Mouse (Mus musculus): Measurements from ENCODE around the gene Tmco5.
"Not testable (repeated sequence)": the region's sequence is repeated elsewhere in the genome, so short reads cannot be mapped to it uniquely, and the experiment has no call there.

Gene Tmco5

DNA sequence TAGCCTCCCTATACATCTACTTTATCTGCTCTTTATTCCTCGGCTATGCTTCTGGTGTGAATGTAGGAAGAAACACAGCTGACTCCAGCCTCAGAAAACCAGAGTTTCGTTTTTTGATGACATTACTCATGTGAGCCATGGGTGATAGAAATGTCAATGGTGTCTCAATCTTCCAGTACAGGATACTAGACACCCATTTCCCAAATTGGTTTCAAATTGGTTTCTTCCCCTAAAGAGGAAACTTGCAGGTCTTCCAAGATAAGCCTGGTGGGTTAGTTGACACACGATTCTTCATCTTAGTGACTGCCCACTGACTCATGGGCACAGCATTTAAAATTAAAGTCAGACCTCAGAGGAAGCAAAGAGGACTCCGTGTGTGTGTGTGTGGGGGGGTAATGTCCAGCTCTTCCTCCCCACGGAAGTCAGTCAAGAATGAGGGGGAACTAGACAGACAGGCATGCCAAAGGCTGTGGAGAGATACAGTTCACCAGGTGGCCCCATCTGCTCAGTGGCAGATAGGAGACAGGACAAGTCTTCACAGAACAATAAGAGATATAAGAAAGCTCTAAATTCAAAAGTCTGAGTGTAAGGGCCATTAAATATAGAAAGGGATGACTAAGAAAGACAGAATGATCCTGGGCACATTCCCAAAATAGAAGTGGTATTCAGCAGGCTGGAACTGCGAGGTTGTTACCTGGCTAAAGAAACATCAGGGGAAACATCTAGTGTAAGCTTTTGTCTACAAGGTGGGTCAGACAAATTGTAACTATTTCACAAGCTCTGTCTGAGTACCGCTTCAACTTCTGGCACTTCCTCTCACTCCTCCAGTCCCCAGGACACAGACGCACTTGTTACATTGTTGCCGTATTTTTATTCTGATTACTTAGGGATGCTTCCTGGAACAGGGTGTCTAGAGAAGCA lies 44.3 kb downstream of the Tmco5 start:
- no peak for DNase-seq (ENCODE audit: low read depth, low spot score)

DNA sequence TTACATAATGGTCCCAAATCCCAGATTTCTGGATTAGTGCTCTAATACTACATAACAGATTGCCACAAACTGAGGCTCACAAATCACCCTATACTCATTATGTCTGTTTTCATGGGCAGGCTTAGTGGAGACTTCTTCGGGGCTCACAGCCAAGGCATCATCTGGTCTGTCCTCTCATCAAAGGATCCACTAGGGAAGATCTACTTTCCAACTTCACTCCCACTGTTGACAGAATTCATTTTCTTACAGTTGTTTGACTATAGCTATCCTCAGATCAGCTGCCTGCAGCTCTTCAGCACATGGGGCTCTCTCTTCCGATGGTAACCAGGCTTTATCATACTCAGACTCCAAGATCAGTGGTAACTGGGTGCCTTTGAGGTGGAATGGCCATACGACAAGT lies 45.2 kb downstream of the Tmco5 start:
- no peak for DNase-seq (ENCODE audit: low read depth, low spot score)

DNA sequence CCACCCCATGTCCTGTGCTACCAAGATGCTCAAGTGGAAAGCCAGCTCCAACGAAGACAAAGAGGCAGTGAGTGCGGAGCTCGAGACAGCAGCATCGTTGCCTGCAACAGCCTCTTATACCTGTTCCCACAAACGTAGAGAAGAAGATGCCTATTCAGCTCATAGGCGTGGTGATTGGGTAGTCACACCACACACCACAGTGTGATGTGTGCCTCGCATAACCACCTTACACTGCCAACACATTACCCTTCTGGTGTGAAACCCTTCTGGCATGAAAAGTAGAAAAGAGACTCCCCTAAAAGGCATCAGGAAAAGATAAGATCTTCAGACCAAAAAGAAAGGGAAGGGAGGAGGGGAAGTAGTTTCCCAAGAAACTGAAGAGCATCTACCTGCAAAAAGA lies 45.8 kb downstream of the Tmco5 start:
- DNase-seq (ENCODE audit: low read depth, low spot score): no peak

DNA sequence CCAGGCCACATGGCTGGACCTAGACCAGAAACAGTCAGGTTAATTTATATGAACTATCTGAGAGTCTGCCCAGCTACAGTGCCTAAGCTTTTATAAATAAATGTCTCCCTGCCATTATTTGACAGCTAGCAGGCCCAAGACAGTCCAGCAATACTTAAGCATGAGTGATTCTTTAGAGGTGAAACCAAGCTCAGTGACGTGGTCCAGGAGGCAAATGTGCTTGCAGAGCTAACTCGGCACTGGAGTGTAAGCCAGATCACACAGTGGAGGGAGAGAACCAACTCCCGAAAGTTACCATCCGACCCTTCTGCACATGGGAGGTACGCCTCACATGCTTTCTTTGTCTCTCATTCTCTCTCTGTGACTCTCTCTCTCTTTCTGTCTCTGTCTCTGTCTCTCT lies 46.7 kb downstream of the Tmco5 start:
- DNase-seq (ENCODE audit: low read depth, low spot score): no peak

DNA sequence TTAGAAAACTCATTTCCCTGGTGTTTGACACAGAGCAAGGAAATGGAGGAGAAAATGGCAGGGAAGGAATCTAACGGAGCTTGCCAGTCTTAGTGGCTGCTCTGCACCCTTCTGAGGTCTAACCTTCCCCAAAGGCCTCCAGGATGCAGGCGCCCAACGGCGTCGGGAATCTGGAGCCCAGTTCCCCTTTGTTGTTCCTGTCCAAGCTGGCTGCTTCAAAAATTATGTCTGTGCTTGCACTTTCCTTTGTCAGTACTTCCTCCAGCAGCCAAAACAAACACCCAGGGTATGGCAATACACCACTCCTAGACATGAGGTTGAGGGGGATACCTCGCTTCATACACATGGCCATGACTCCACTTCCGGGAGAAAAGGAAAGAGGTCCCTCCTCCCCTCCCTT lies 53.7 kb downstream of the Tmco5 start:
- no peak for DNase-seq (ENCODE audit: low read depth, low spot score)

DNA sequence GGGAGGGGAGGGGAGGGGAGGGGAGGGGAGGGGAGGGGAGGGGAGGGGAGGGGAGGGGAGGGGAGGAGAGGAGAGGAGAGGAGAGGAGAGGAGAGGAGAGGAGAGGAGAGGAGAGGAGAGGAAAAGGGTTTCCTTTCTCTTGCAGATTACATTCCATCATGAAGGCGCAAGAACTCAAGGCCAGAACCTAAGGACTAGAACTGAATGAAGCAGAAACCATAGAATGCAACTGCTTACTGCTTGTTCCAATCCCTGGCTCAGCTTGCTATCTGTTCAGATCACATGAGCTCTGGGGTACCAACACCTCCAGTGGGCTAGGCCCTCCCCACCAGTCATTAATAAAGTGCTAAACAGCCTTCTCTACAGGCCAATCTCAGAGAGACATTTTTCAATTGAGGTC lies 55.7 kb downstream of the Tmco5 start:
- DNase-seq (ENCODE audit: low read depth, low spot score): not testable (repeated sequence)

DNA sequence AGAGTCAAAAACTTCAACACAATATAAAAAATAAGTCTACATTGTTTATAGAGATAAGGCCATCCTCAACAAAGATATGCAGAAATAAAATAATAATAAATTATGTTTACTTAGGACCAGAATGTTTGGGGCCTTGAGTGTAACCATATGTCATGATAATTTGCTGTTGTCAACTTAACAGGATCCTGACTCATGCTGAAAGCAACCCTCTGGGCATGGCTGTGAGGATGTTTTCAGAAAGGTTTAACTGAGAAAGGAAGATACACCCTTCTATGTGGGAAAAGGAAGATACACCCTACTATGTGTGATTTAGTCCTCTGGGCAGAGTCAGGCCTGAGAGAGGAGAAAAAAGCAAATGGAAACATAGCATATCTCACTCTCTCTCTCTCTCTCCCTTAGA lies 56.3 kb downstream of the Tmco5 start:
- no peak for DNase-seq (ENCODE audit: low read depth, low spot score)

DNA sequence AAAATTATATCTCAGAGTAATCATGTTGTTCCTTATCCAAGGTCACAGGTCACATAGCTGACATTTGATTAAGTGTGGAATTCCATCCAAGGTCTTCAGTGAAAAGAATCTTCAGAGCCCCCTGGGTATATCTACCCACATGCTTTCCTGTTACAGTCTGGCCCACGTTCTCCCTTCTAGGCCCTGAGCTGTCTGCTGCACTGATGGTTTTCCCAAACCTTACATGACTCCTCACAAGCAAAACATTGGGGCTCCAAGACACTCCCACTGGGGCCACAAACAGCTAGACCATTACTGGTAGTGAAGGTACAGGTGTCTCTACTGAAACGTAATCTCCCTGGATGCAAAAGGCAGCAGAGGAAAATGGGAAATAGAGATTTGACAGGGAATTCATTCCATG lies 57.9 kb downstream of the Tmco5 start:
- no peak for DNase-seq (ENCODE audit: low read depth, low spot score)

DNA sequence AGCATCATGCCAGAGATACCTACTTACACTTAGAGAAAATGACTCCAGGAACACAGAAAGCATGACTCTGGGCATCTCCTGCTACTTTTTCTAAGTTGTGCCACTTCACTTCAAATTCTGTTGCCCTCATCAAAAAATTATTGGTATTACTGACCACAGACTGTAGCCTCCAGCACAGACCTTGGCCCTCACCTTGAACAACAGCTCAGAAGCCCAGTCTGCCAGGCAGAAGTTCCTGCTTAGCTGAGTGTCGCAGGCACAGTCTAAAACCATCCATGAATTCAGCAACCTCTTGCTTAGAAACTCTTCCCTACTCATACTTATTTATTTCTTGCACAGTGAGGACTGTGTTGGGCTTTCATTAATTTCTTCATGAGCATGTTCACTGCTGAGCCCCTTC lies 58.7 kb downstream of the Tmco5 start:
- no peak for DNase-seq (ENCODE audit: low read depth, low spot score)

DNA sequence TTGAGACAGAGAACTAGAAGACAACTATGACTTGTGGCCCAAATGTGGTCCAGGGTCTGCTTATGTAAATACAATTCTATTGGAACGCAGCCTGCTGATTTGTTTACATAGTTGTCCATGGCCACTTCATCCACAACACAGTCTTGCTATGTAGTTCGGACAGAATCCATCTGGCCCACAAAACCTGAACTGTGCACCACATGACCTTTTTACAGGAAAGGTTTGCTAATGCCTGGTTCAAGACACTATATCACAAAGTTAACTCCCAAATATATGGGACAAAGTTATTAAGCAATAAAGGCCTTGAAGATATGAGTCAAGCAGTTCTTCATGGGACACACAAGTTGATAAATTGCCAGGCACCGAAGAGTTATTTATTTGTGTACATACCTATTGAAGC lies 63.3 kb downstream of the Tmco5 start:
- no peak for DNase-seq (ENCODE audit: low read depth, low spot score)

Data from WW6 (cell line).